Mouse (Mus musculus) intestine, postnatal 0 days (tissue): Measurements from ENCODE around the gene Tnrc6c. TPM values are rescaled to one million over a fixed set of nuclear protein-coding genes. Genes with fewer than 3 reads are reported as not detected.
A peak's percentile ranks its signal among the peaks of the same experiment; 100 is the strongest.

Source experiments
- ATAC-seq: fragments of 200-750 bp; cut with Nextera tagmentation; 2 replicates; pipeline ENCODE4 v1.8.0; 2017; ENCODE audit warnings: mild to moderate bottlenecking, moderate TSS enrichment, moderate library complexity
- H3K27ac ChIP-seq: fragments of 300-500 bp; sonication (generic); 2 replicates; pipeline ENCODE4 v1.5.1; 2014; ENCODE audit warnings: mild to moderate bottlenecking, low read depth, low read length, moderate library complexity
- H3K27me3 ChIP-seq: fragments of 300-500 bp; sonication (generic); replicated peaks from 2 replicates; pipeline ENCODE4 v1.6.1; 2014; ENCODE audit warnings: low read length, mixed read lengths; ENCODE audit not compliant: control insufficient read depth, insufficient read depth
- H3K36me3 ChIP-seq: fragments of 300-500 bp; sonication (generic); 2 replicates; pipeline ENCODE4 v1.6.1; 2014; ENCODE audit warnings: mild to moderate bottlenecking, moderate library complexity; ENCODE audit not compliant: control insufficient read depth, insufficient read depth
- H3K4me1 ChIP-seq: fragments of 300-500 bp; sonication (generic); replicated peaks from 2 replicates; pipeline ENCODE4 v1.6.1; 2014; ENCODE audit warnings: antibody characterized with exemption, low read length, mixed read lengths; ENCODE audit not compliant: control insufficient read depth, insufficient read depth
- H3K4me2 ChIP-seq: fragments of 300-500 bp; sonication (generic); replicated peaks from 2 replicates; pipeline ENCODE4 v1.6.1; 2014; ENCODE audit warnings: low read depth, mild to moderate bottlenecking, moderate library complexity
- H3K4me3 ChIP-seq: fragments of 300-500 bp; sonication (generic); 2 replicates; pipeline ENCODE4 v1.5.1; 2014; ENCODE audit warnings: low read depth, low read length
- H3K9ac ChIP-seq: fragments of 300-500 bp; sonication (generic); 2 replicates; pipeline ENCODE4 v1.6.1; 2014; ENCODE audit warnings: mild to moderate bottlenecking, low read depth, low read length
- H3K9me3 ChIP-seq: fragments of 300-500 bp; sonication (generic); 2 replicates; pipeline ENCODE4 v1.6.1; 2016; ENCODE audit warnings: mixed run types; ENCODE audit not compliant: control insufficient read depth
- CTCF ChIP-seq: sonication (generic); IDR thresholded peaks from 2 replicates; pipeline ENCODE4 v1.5.1; 2016; ENCODE audit warnings: low read depth, mild to moderate bottlenecking, control low read depth, antibody characterized with exemption, moderate library complexity
- WGBS: fragments of 180-500 bp; shearing (Covaris S2); extraction: QIAGEN DNeasy Blood & Tissue Kit; methylation state at CpG from one replicate; pipeline ENCODE4 v1.1.7; 2014; 5-methylcytosine and 5-hydroxymethylcytosine counted together
- polyA plus RNA-seq: library from polyadenylated mRNA; unstranded; fragments of >200 nt; fragmentation: Nextera tagmentation; extraction: Ambion mirVana; gene quantifications from 2 replicates; pipeline ENCODE4 v1.2.1, GENCODE M21; 2015

The Tnrc6c gene
- polyA plus RNA-seq, 1 experiment from 2014 or later, result 6.1 TPM

GRCm38 (mm10) chr11:117706267-117706666 is 52.2 kb downstream of the Tnrc6c start:
- Histone ChIP-seq H3K9ac (no peak overlapping the region), H3K4me1 (no peaks in the 10 kb centered on the region), H3K4me3 (no peak overlapping the region), H3K4me2 (no peak overlapping the region), H3K27ac (no peak overlapping the region), H3K9me3 (no peaks in the 10 kb centered on the region), H3K36me3 (no peaks in the 10 kb centered on the region; the same call in 1 of the 2 replicates), H3K27me3 (no peaks in the 10 kb centered on the region)
- no peak for TF ChIP-seq CTCF
- ATAC-seq, result no peak
- 94% methylated on average over 2 of the region's 2 CpGs for WGBS

- H3K9ac ChIP-seq, result no peak overlapping the region
- no peak overlapping the region for H3K27ac ChIP-seq
- no peak overlapping the region for H3K4me3 ChIP-seq
- no peak for TF ChIP-seq CTCF
- no peaks in the 10 kb centered on the region for H3K27me3 ChIP-seq
- H3K4me2 ChIP-seq, result no peak overlapping the region
- no peaks in the 10 kb centered on the region; the same call in 1 of the 2 replicates for H3K36me3 ChIP-seq
- no peaks in the 10 kb centered on the region for H3K9me3 ChIP-seq
- no peak for ATAC-seq
- 77% methylated on average over 2 of the region's 2 CpGs for WGBS
- no peaks in the 10 kb centered on the region for H3K4me1 ChIP-seq
Measured at GRCm38 (mm10) chr11:117707238-117707637, 53.1 kb downstream of the Tnrc6c start.

- H3K9me3 ChIP-seq, result no peaks in the 10 kb centered on the region
- no peaks in the 10 kb centered on the region for H3K4me1 ChIP-seq
- H3K9ac ChIP-seq, result no peak overlapping the region
- peaks cover 4% of the 10 kb centered on the region; the same call in 1 of the 2 replicates for H3K36me3 ChIP-seq
- no peak overlapping the region for H3K4me3 ChIP-seq
- no peak overlapping the region for H3K4me2 ChIP-seq
- H3K27ac ChIP-seq, result no peak overlapping the region
- ATAC-seq, result no peak
- TF ChIP-seq CTCF, result peak; percentile 77
- whole genome bisulfite sequencing, result 50% methylated on average over 4 of the region's 4 CpGs
- H3K27me3 ChIP-seq, result no peaks in the 10 kb centered on the region
Measured at GRCm38 (mm10) chr11:117709308-117709707, 55.2 kb downstream of the Tnrc6c start.

GRCm38 (mm10) chr11:117710815-117711294 is 56.8 kb downstream of the Tnrc6c start:
- Histone ChIP-seq H3K27ac (no peak overlapping the region), H3K27me3 (no peaks in the 10 kb centered on the region), H3K36me3 (peaks cover 10% of the 10 kb centered on the region), H3K4me3 (no peak overlapping the region), H3K9me3 (no peaks in the 10 kb centered on the region), H3K4me1 (no peaks in the 10 kb centered on the region), H3K9ac (no peak overlapping the region), H3K4me2 (no peak overlapping the region)
- WGBS, result 85% methylated on average over 2 of the region's 2 CpGs
- TF ChIP-seq CTCF, result no peak
- no peak for ATAC-seq

GRCm38 (mm10) chr11:117712065-117712464 is 58.0 kb downstream of the Tnrc6c start:
- 92% methylated on average over 1 of the region's 1 CpGs for WGBS
- Histone ChIP-seq H3K9me3 (no peaks in the 10 kb centered on the region), H3K27me3 (no peaks in the 10 kb centered on the region), H3K4me1 (no peaks in the 10 kb centered on the region), H3K27ac (no peak overlapping the region), H3K4me2 (no peak overlapping the region), H3K4me3 (no peak overlapping the region), H3K36me3 (peaks cover 16% of the 10 kb centered on the region), H3K9ac (no peak overlapping the region)
- no peak for TF ChIP-seq CTCF
- ATAC-seq, result 0 out of 2 replicates have a peak, but pooled peaks have one; percentile 22

GRCm38 (mm10) chr11:117713375-117713774 is 59.3 kb downstream of the Tnrc6c start:
- TF ChIP-seq CTCF, result peak; percentile 36; the same call in 1 of the 2 replicates
- Histone ChIP-seq H3K36me3 (peaks cover 18% of the 10 kb centered on the region), H3K9me3 (no peaks in the 10 kb centered on the region), H3K4me3 (no peak overlapping the region), H3K27ac (no peak overlapping the region), H3K9ac (no peak overlapping the region), H3K4me1 (no peaks in the 10 kb centered on the region), H3K4me2 (no peak overlapping the region), H3K27me3 (no peaks in the 10 kb centered on the region)
- no peak for ATAC-seq
- 95% methylated on average over 6 of the region's 6 CpGs for WGBS

GRCm38 (mm10) chr11:117718838-117719237 is 64.7 kb downstream of the Tnrc6c start:
- Histone ChIP-seq H3K4me3 (no peak overlapping the region), H3K27me3 (no peaks in the 10 kb centered on the region), H3K4me2 (no peak overlapping the region), H3K4me1 (no peaks in the 10 kb centered on the region), H3K36me3 (peaks cover 52% of the 10 kb centered on the region), H3K9me3 (no peaks in the 10 kb centered on the region), H3K9ac (no peak overlapping the region), H3K27ac (no peak overlapping the region)
- no peak for ATAC-seq
- no peak for TF ChIP-seq CTCF
- WGBS, result 79% methylated on average over 3 of the region's 3 CpGs
